Mouse (Mus musculus): ENCODE measurements at regions not wholly inside any gene's neighbourhood (a gene's known extent, or its start where the extent isn't known, plus 50 kb on each side); places are given as distances from the start of the nearest gene placed in this dataset.

DNA sequence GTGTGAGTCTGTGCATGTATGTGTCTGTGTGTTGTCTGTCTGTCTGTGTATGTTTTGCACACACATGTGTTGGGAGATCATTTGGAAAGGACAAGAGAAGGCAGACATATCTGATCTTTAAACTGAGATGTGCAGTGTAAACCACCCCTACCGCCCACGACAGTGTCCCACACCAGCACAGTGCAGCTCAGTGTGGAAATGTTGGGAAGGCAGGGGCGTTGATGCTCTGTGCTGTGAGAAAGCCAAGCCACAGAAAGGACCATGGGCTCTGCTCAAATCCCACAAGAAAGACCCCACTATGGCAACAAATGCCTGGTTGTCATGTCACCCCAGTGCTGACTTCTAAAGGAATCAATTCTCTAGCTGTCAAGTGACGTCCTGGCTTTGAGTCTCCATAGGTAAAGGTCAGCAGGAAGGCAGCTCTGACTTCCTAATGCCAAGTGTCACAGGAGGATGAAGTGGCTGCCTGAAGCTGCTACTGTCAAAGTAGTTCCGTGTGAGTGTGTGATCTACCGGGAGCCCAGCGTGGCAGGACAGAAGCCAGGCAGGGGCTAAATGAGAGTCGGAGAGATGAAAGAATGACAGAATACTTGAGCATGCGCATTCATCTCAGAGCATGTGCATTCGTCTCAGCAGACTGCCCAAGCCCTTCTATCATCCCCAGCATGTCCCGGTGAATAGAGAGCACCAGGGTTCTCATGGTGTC is 57.8 kb downstream of the Bod1 start:
- TF ChIP-seq POLR2A (IDR thresholded peaks at IDR 0.05; ENCODE audit: insufficient read length, low read depth) (no peak), USF1 (IDR thresholded peaks at IDR 0.05; ENCODE audit: low read depth) (no peak), MYOG (IDR thresholded peaks at IDR 0.05; ENCODE audit: control insufficient read depth in 1 of 3, insufficient read depth in 1 of 3, insufficient read length in 2 of 3, low read depth in 2 of 3) (no peak), SRF (IDR thresholded peaks at IDR 0.05; ENCODE audit: control insufficient read depth, insufficient read length, low read depth) (no peak)
